Mouse (Mus musculus) erythroblast, embryonic 14.5 days (primary cell): ENCODE data around the gene Chil5.

ENCODE experiments used
- GATA1 ChIP-seq: IDR thresholded peaks from 2 replicates; pipeline ENCODE4 v1.6.1; 2012; ENCODE audit warnings: low read length, inconsistent platforms, mixed read lengths
- TAL1 ChIP-seq: IDR thresholded peaks from 3 replicates; pipeline ENCODE4 v1.6.1; 2012; ENCODE audit warnings: low read length, inconsistent platforms, mixed read lengths

GRCm38 (mm10) chr3:106032781-106033180 is at the start of gene Chil5:
- TF ChIP-seq TAL1, result no peak
- TF ChIP-seq GATA1, result no peak
